Mouse (Mus musculus): ENCODE results near the gene Atp5g3. TPM values are rescaled to one million over a fixed set of nuclear protein-coding genes. Genes with fewer than 3 reads are reported as not detected.

The Atp5g3 gene
- polyA plus RNA-seq, 1 experiment from 2014 or later, result 1,339 TPM

GRCm38 (mm10) chr2:73938896-73939295 lies 27.8 kb upstream of the Atp5g3 start:
- Histone ChIP-seq H3K4me1 (ENCODE audit: control insufficient read depth, insufficient read depth, low read depth, low read length) (no peaks in the 10 kb centered on the region), H3K36me3 (ENCODE audit: control insufficient read depth, insufficient read depth, low read length) (no peaks in the 10 kb centered on the region), H3K9ac (ENCODE audit: low read depth, low read length) (no peak overlapping the region), H3K27me3 (replicated peaks; ENCODE audit: control insufficient read depth, insufficient read depth, low read length) (no peaks in the 10 kb centered on the region), H3K9me3 (ENCODE audit: control insufficient read depth, low read length) (no peaks in the 10 kb centered on the region), H3K27ac (ENCODE audit: low read depth, low read length) (no peak overlapping the region), H3K4me3 (ENCODE audit: low read length) (no peak overlapping the region), H3K4me2 (ENCODE audit: low read length) (no peak overlapping the region)
- ATAC-seq, result no peak
- WGBS, result 86% methylated on average over 2 of the region's 2 CpGs

- peak; percentile 89 for ATAC-seq
- no peak overlapping the region for H3K4me3 ChIP-seq (ENCODE audit: low read length)
- H3K27ac ChIP-seq (ENCODE audit: low read depth, low read length), result no peak overlapping the region
- no peaks in the 10 kb centered on the region for H3K4me1 ChIP-seq (ENCODE audit: control insufficient read depth, insufficient read depth, low read depth, low read length)
- H3K4me2 ChIP-seq (ENCODE audit: low read length), result no peak overlapping the region
- WGBS, result 53% methylated on average over 8 of the region's 8 CpGs
- H3K9me3 ChIP-seq (ENCODE audit: control insufficient read depth, low read length), result no peaks in the 10 kb centered on the region
- no peak overlapping the region for H3K9ac ChIP-seq (ENCODE audit: low read depth, low read length)
- no peaks in the 10 kb centered on the region for H3K27me3 ChIP-seq (replicated peaks; ENCODE audit: control insufficient read depth, insufficient read depth, low read length)
- no peaks in the 10 kb centered on the region for H3K36me3 ChIP-seq (ENCODE audit: control insufficient read depth, insufficient read depth, low read length)
Measured at GRCm38 (mm10) chr2:73932676-73933313, 21.7 kb upstream of the Atp5g3 start.

- no peaks in the 10 kb centered on the region for H3K9me3 ChIP-seq (ENCODE audit: control insufficient read depth, low read length)
Measured at GRCm38 (mm10) chr2:73927711-73928110, 16.6 kb upstream of the Atp5g3 start.

GRCm38 (mm10) chr2:73925539-73925938 lies 14.4 kb upstream of the Atp5g3 start:
- 65% methylated on average over 3 of the region's 3 CpGs for WGBS
- Histone ChIP-seq H3K4me1 (ENCODE audit: control insufficient read depth, insufficient read depth, low read depth, low read length) (no peaks in the 10 kb centered on the region), H3K4me3 (ENCODE audit: low read length) (no peak overlapping the region), H3K27ac (ENCODE audit: low read depth, low read length) (no peak overlapping the region), H3K9me3 (ENCODE audit: control insufficient read depth, low read length) (no peaks in the 10 kb centered on the region), H3K9ac (ENCODE audit: low read depth, low read length) (no peak overlapping the region), H3K36me3 (ENCODE audit: control insufficient read depth, insufficient read depth, low read length) (no peaks in the 10 kb centered on the region), H3K27me3 (replicated peaks; ENCODE audit: control insufficient read depth, insufficient read depth, low read length) (no peaks in the 10 kb centered on the region), H3K4me2 (ENCODE audit: low read length) (no peak overlapping the region)
- peak; percentile 56; the same call in 1 of the 2 replicates for ATAC-seq

More at GRCm38 (mm10) chr2:73927711-73928110, 16.6 kb upstream of the Atp5g3 start:
- Histone ChIP-seq H3K27me3 (replicated peaks; ENCODE audit: control insufficient read depth, insufficient read depth, low read length) (no peaks in the 10 kb centered on the region), H3K36me3 (ENCODE audit: control insufficient read depth, insufficient read depth, low read length) (no peaks in the 10 kb centered on the region), H3K27ac (ENCODE audit: low read depth, low read length) (no peak overlapping the region), H3K4me1 (ENCODE audit: control insufficient read depth, insufficient read depth, low read depth, low read length) (no peaks in the 10 kb centered on the region), H3K4me3 (ENCODE audit: low read length) (no peak overlapping the region), H3K4me2 (ENCODE audit: low read length) (no peak overlapping the region), H3K9ac (ENCODE audit: low read depth, low read length) (no peak overlapping the region)
- no peak for ATAC-seq

- Histone ChIP-seq H3K27ac (ENCODE audit: low read depth, low read length) (no peak overlapping the region), H3K4me2 (ENCODE audit: low read length) (no peak overlapping the region), H3K9me3 (ENCODE audit: control insufficient read depth, low read length) (no peaks in the 10 kb centered on the region), H3K4me1 (ENCODE audit: control insufficient read depth, insufficient read depth, low read depth, low read length) (no peaks in the 10 kb centered on the region), H3K4me3 (ENCODE audit: low read length) (no peak overlapping the region), H3K9ac (ENCODE audit: low read depth, low read length) (no peak overlapping the region), H3K27me3 (replicated peaks; ENCODE audit: control insufficient read depth, insufficient read depth, low read length) (no peaks in the 10 kb centered on the region), H3K36me3 (ENCODE audit: control insufficient read depth, insufficient read depth, low read length) (no peaks in the 10 kb centered on the region)
- ATAC-seq, result peak; percentile 90
- WGBS, result 16% methylated on average over 5 of the region's 5 CpGs
Measured at GRCm38 (mm10) chr2:73925089-73925488, 14.0 kb upstream of the Atp5g3 start.

GRCm38 (mm10) chr2:73919642-73920041 lies 8.5 kb upstream of the Atp5g3 start:
- no peaks in the 10 kb centered on the region for H3K4me1 ChIP-seq (ENCODE audit: control insufficient read depth, insufficient read depth, low read depth, low read length)
- H3K36me3 ChIP-seq (ENCODE audit: control insufficient read depth, insufficient read depth, low read length), result no peaks in the 10 kb centered on the region
- no peaks in the 10 kb centered on the region for H3K9me3 ChIP-seq (ENCODE audit: control insufficient read depth, low read length)
- H3K4me3 ChIP-seq (ENCODE audit: low read length), result no peak overlapping the region
- no peaks in the 10 kb centered on the region for H3K27me3 ChIP-seq (replicated peaks; ENCODE audit: control insufficient read depth, insufficient read depth, low read length)
- no peak overlapping the region for H3K4me2 ChIP-seq (ENCODE audit: low read length)
- H3K9ac ChIP-seq (ENCODE audit: low read depth, low read length), result no peak overlapping the region
- WGBS, result 68% methylated on average over 7 of the region's 7 CpGs
- no peak for ATAC-seq
- no peak overlapping the region for H3K27ac ChIP-seq (ENCODE audit: low read depth, low read length)

GRCm38 (mm10) chr2:73912264-73912663 lies 1.1 kb upstream of the Atp5g3 start:
- no peak overlapping the region for H3K4me2 ChIP-seq (ENCODE audit: low read length)
- WGBS, result 75% methylated on average over 3 of the region's 3 CpGs
- peaks cover 11% of the 10 kb centered on the region for H3K4me1 ChIP-seq (ENCODE audit: control insufficient read depth, insufficient read depth, low read depth, low read length)
- peaks cover 19% of the 10 kb centered on the region for H3K36me3 ChIP-seq (ENCODE audit: control insufficient read depth, insufficient read depth, low read length)
- H3K27ac ChIP-seq (ENCODE audit: low read depth, low read length), result no peak overlapping the region
- H3K4me3 ChIP-seq (ENCODE audit: low read length), result no peak overlapping the region
- H3K27me3 ChIP-seq (replicated peaks; ENCODE audit: control insufficient read depth, insufficient read depth, low read length), result no peaks in the 10 kb centered on the region
- ATAC-seq, result no peak
- H3K9ac ChIP-seq (ENCODE audit: low read depth, low read length), result no peak overlapping the region
- no peaks in the 10 kb centered on the region for H3K9me3 ChIP-seq (ENCODE audit: control insufficient read depth, low read length)

- Histone ChIP-seq H3K27me3 (replicated peaks; ENCODE audit: control insufficient read depth, insufficient read depth, low read length) (no peaks in the 10 kb centered on the region), H3K9ac (ENCODE audit: low read depth, low read length) (peak overlapping the region; percentile 100), H3K27ac (ENCODE audit: low read depth, low read length) (peak overlapping the region; percentile 93), H3K4me2 (ENCODE audit: low read length) (peak overlapping the region; percentile 66), H3K9me3 (ENCODE audit: control insufficient read depth, low read length) (no peaks in the 10 kb centered on the region; the same call in 1 of the 2 replicates), H3K4me1 (ENCODE audit: control insufficient read depth, insufficient read depth, low read depth, low read length) (peaks cover 11% of the 10 kb centered on the region), H3K4me3 (ENCODE audit: low read length) (peak overlapping the region; percentile 99), H3K36me3 (ENCODE audit: control insufficient read depth, insufficient read depth, low read length) (peaks cover 27% of the 10 kb centered on the region)
- WGBS, result under 1% methylated on average over 31 of the region's 50 CpGs
- ATAC-seq, result peak; percentile 48
Measured at GRCm38 (mm10) chr2:73910571-73911174, 453 bp downstream of the Atp5g3 start.

- Histone ChIP-seq H3K9me3 (ENCODE audit: control insufficient read depth, low read length) (no peaks in the 10 kb centered on the region; the same call in 1 of the 2 replicates), H3K27me3 (replicated peaks; ENCODE audit: control insufficient read depth, insufficient read depth, low read length) (no peaks in the 10 kb centered on the region), H3K4me2 (ENCODE audit: low read length) (no peak overlapping the region), H3K9ac (ENCODE audit: low read depth, low read length) (no peak overlapping the region), H3K4me1 (ENCODE audit: control insufficient read depth, insufficient read depth, low read depth, low read length) (peaks cover 11% of the 10 kb centered on the region), H3K4me3 (ENCODE audit: low read length) (no peak overlapping the region), H3K27ac (ENCODE audit: low read depth, low read length) (no peak overlapping the region), H3K36me3 (ENCODE audit: control insufficient read depth, insufficient read depth, low read length) (peaks cover 27% of the 10 kb centered on the region)
- ATAC-seq, result no peak
- 93% methylated on average over 2 of the region's 2 CpGs for WGBS
Measured at GRCm38 (mm10) chr2:73909116-73909515, 2.0 kb downstream of the Atp5g3 start.

All from hindbrain, embryonic 16.5 days (tissue).